Mouse (Mus musculus) liver, embryonic 14.5 days (tissue): ENCODE results near the gene Btn1a1. TPM values are rescaled to one million over a fixed set of nuclear protein-coding genes. Genes with fewer than 3 reads are reported as not detected.

Source experiments
- ATAC-seq: fragments of 200-750 bp; cut with Nextera tagmentation; 2 replicates; pipeline ENCODE4 v1.8.0; 2017; ENCODE audit warnings: moderate number of reproducible peaks, mild to moderate bottlenecking, moderate library complexity; ENCODE audit not compliant: insufficient read depth
- DNase-seq, 3 experiments: peaks; one replicate each; pipeline ENCODE4 v3.0.0-alpha.2; 2012 to 2013; ENCODE audit warnings: low read depth in 3 of 3, low spot score in 3 of 3
- H3K27ac ChIP-seq: fragments of 300-500 bp; sonication (generic); 2 replicates; pipeline ENCODE4 v1.5.1; 2014; ENCODE audit warnings: moderate library complexity, mild to moderate bottlenecking, control low read depth, inconsistent platforms
- H3K27me3 ChIP-seq: fragments of 300-500 bp; sonication (generic); 2 replicates; pipeline ENCODE4 v1.6.1; 2014; ENCODE audit warnings: mild to moderate bottlenecking, low read length, moderate library complexity; ENCODE audit not compliant: control insufficient read depth, insufficient read depth
- H3K36me3 ChIP-seq: fragments of 300-500 bp; sonication (generic); replicated peaks from 2 replicates; pipeline ENCODE4 v1.6.1; 2014; ENCODE audit warnings: low read depth; ENCODE audit not compliant: control insufficient read depth, insufficient read depth
- H3K4me1 ChIP-seq, 2 experiments: fragments of 200-500 bp in 1 of 2; fragments of 300-500 bp in 1 of 2; sonication (generic) in 1 of 2; replicated peaks; 2 replicates each; pipeline ENCODE4 v1.6.1; 2012 to 2014; ENCODE audit warnings: antibody characterized with exemption in 1 of 2, inconsistent platforms in 1 of 2, low read length in 1 of 2; ENCODE audit not compliant: control insufficient read depth in 2 of 2, insufficient read depth in 2 of 2
- H3K4me2 ChIP-seq: fragments of 300-500 bp; sonication (generic); 2 replicates; pipeline ENCODE4 v1.6.1; 2014; ENCODE audit warnings: low read depth, mild to moderate bottlenecking, control low read depth, moderate library complexity
- H3K4me3 ChIP-seq, 2 experiments: fragments of 200-500 bp in 1 of 2; fragments of 300-500 bp in 1 of 2; sonication (generic) in 1 of 2; 2 replicates each; pipeline ENCODE4 v1.5.1; 2012 to 2014; ENCODE audit warnings: low read depth in 2 of 2, low read length in 2 of 2, mild to moderate bottlenecking in 2 of 2, control low read depth in 1 of 2, inconsistent platforms in 1 of 2, moderate library complexity in 1 of 2; ENCODE audit not compliant: insufficient read depth in 1 of 2
- H3K9ac ChIP-seq: fragments of 300-500 bp; sonication (generic); replicated peaks from 2 replicates; pipeline ENCODE4 v1.6.1; 2014; ENCODE audit warnings: mild to moderate bottlenecking, control low read depth, moderate library complexity
- H3K9me3 ChIP-seq: fragments of 300-500 bp; sonication (generic); 2 replicates; pipeline ENCODE4 v1.6.1; 2016; ENCODE audit warnings: low read length, mixed read lengths; ENCODE audit not compliant: control insufficient read depth
- CTCF ChIP-seq: IDR thresholded peaks from 2 replicates; pipeline ENCODE4 v1.5.1; 2016; ENCODE audit warnings: antibody characterized with exemption, low read depth, control low read depth
- EP300 ChIP-seq: IDR thresholded peaks from 2 replicates; pipeline ENCODE4 v1.6.1; 2016; ENCODE audit warnings: antibody characterized with exemption, low read depth
- WGBS: fragments of 180-500 bp; shearing (Covaris S2); extraction: QIAGEN DNeasy Blood & Tissue Kit; methylation state at CpG from one replicate; pipeline ENCODE4 v1.1.7; 2014; ENCODE audit not compliant: insufficient replicate concordance; 5-methylcytosine and 5-hydroxymethylcytosine counted together
- polyA plus RNA-seq, 2 experiments: library from polyadenylated mRNA; depleted of rRNA in 1 of 2; stranded (reverse) in 1 of 2; unstranded in 1 of 2; fragments of >200 nt; fragmentation: Nextera tagmentation in 1 of 2; extraction: Ambion mirVana in 1 of 2; gene quantifications; 2 replicates each; pipeline versions ENCODE4 v1.2.1 to v1.2.3; 2012 to 2014

Btn1a1 gene
- polyA plus RNA-seq, 2 experiments, result 1.5 to 2.1 TPM

DNA sequence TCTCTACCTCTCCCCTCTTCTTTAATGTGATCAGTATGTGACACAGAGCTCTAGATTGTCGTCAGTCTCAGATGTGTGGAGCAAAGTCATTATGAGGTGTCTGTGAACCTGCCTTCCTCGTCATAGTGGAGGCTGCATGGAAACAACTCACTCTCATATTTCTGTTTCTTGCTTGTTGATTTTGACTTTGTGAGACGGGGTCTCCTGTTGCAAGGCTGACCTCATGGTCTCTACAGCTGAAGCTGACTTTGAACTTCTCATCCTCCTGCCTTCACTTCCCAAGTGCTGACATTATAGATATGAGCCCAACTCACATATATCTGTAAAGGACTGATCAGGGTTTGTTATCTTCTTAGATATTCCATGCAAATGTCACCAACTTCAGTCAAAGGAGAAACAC lies 16.9 kb downstream of the Btn1a1 start:
- ATAC-seq (no peak), DNase-seq (no peak)
- TF ChIP-seq CTCF (no peak), EP300 (no peak)
- no peaks in the 10 kb centered on the region for H3K9me3 ChIP-seq
- H3K4me2 ChIP-seq, result peak overlapping the region; percentile 72
- H3K27ac ChIP-seq, result peak overlapping the region; percentile 72
- peak overlapping the region; percentile 69 for H3K9ac ChIP-seq
- peaks cover 15 to 21% of the 10 kb centered on the region in 2 experiments for H3K4me1 ChIP-seq
- 24% methylated on average over 3 of the region's 3 CpGs for WGBS
- H3K36me3 ChIP-seq, result no peaks in the 10 kb centered on the region
- no peaks in the 10 kb centered on the region for H3K27me3 ChIP-seq
- H3K4me3 ChIP-seq, result peak overlapping the region; percentile 18 to 61; a peak in 2 of 4 replicates

DNA sequence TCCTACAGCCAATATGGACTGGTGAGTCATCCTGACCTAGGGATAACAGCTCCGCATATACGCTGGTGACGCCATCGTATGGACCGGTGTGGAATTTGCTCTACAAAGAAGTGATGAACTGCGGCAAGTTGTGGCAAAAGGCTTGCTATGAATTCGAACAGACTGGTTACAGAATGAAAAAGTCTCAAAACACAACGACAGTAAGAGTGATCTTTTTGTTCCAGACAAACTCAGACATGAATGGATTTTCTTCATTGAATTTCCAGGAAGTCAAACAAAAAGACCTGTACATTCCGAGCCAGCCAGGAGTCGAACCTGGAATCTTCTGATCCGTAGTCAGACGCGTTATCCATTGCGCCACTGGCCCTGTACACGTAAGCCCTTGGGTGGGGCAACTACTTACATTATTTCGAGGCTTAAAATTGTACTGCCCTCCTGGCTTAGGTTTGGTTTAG lies 19.2 kb downstream of the Btn1a1 start:
- H3K4me1 ChIP-seq, result peaks cover 15 to 19% of the 10 kb centered on the region in 2 experiments
- peak overlapping the region; percentile 41 for H3K9ac ChIP-seq
- H3K4me2 ChIP-seq, result peak overlapping the region; percentile 66
- TF ChIP-seq CTCF (peak; percentile 24; the same call in 1 of the 2 replicates), EP300 (0 out of 2 replicates have a peak, but pooled peaks have one; percentile 27)
- peak in 2 of 3 experiments; percentile 75 to 85 for DNase-seq
- H3K27ac ChIP-seq, result peak overlapping the region; percentile 20
- no peaks in the 10 kb centered on the region for H3K27me3 ChIP-seq
- no peaks in the 10 kb centered on the region for H3K36me3 ChIP-seq
- peak overlapping the region; percentile 79 to 88 for H3K4me3 ChIP-seq
- peak; percentile 55; the same call in 1 of the 2 replicates for ATAC-seq
- no peaks in the 10 kb centered on the region for H3K9me3 ChIP-seq
- under 1% methylated on average over 16 of the region's 16 CpGs for WGBS

DNA sequence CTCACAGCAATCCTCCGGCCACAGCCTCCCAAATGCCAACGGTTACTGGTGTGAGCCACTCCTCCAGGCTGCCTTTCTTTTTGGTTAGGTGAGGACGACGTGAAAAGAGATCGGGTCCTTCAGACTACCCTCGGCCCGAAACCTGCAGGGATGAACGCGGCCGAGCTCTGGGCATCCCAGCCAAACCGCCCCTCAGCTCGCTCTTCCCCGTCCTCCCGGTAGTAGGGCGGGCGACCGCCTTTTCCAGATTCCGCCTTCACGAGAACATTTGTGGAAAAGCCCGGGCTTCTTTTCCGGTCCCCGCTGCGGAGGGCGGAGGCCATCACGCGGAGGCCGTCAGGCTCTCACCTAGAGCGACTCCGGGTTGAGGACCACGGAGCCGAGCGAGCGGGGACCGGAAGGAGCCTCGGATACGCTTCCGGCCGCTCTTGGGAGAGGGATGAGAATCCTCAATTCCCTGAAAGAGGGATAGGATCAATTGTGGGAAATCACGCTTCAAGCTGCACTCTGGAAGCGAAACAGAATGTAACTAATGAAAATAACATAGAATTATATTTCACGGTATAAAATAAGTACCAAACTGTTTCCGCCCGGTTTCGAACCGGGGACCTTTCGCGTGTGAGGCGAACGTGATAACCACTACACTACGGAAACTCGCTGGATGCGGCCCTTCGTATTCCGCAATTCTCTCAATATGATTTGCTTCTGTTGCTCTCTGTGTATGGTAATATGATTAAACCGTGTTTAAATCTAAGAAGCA lies 20.0 kb downstream of the Btn1a1 start:
- Histone ChIP-seq H3K36me3 (no peaks in the 10 kb centered on the region), H3K27me3 (no peaks in the 10 kb centered on the region), H3K4me3 (peak overlapping the region; percentile 79 to 88), H3K4me1 (peaks cover 12 to 15% of the 10 kb centered on the region in 2 experiments), H3K27ac (peak overlapping the region; percentile 87), H3K4me2 (peak overlapping the region; percentile 66), H3K9me3 (no peaks in the 10 kb centered on the region), H3K9ac (peak overlapping the region; percentile 89)
- WGBS, result under 1% methylated on average over 55 of the region's 55 CpGs
- DNase-seq, result peak in 2 of 3 experiments; percentile 77 to 84
- peak; percentile 83 for ATAC-seq
- no peak for TF ChIP-seq EP300
- TF ChIP-seq CTCF, result no peak

DNA sequence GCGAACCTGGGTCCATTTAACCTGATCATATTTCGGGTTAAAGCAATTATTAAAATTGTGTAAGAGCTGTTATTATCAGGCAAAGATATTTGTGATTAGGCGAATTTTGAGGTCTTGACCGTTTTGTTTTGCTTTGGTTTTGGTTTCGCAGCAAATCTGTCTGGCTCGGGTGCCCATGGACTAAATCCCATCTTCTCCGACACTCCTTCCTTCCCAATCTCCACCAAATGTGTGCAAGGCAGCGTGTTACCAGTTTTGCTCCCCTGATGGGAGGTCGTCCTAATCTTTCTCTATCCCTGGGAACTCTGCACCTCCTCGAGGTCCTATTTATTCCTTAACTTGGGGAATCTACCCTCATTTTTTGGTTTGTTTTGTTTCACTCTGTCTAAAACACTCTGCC lies 20.5 kb downstream of the Btn1a1 start:
- H3K27ac ChIP-seq, result peak overlapping the region; percentile 87
- TF ChIP-seq EP300, result no peak
- TF ChIP-seq CTCF, result no peak
- peak overlapping the region; percentile 66 for H3K4me2 ChIP-seq
- no peak for DNase-seq
- ATAC-seq, result no peak
- 10% methylated on average over 10 of the region's 10 CpGs for WGBS
- H3K9ac ChIP-seq, result peak overlapping the region; percentile 89
- H3K4me3 ChIP-seq, result peak overlapping the region; percentile 77 to 88
- H3K4me1 ChIP-seq, result peaks cover 12 to 15% of the 10 kb centered on the region in 2 experiments
- H3K27me3 ChIP-seq, result no peaks in the 10 kb centered on the region
- no peaks in the 10 kb centered on the region for H3K9me3 ChIP-seq
- H3K36me3 ChIP-seq, result no peaks in the 10 kb centered on the region

DNA sequence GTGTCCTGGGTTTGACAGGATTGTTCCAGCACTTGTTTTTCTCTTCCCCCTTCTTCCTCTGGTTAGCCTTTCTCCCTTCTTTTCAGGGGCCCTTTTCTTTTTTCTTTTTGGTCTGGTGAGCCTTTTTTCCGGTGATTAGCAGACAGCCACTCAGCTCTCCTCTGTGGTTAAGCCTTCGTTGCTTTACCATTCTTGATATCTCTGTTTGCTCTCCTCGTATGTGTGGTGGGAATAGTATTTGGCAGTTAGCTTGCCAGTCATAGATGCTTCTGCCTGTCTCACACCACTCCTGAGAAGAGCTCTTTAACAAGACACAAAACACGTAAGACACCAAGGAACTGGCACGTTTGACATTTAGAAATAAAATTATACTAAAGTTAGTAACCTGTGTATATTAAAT lies 21.2 kb downstream of the Btn1a1 start:
- no peaks in the 10 kb centered on the region for H3K36me3 ChIP-seq
- H3K27ac ChIP-seq, result peak overlapping the region; percentile 48
- H3K9me3 ChIP-seq, result no peaks in the 10 kb centered on the region
- peak overlapping the region; percentile 66 for H3K4me2 ChIP-seq
- no peak for TF ChIP-seq EP300
- TF ChIP-seq CTCF, result no peak
- no peak for ATAC-seq
- peak overlapping the region; percentile 57 for H3K9ac ChIP-seq
- peaks cover 12 to 15% of the 10 kb centered on the region in 2 experiments for H3K4me1 ChIP-seq
- peak overlapping the region in 1 of 2 experiments; percentile 88; a peak in 2 of 4 replicates for H3K4me3 ChIP-seq
- no peak for DNase-seq
- WGBS, result 22% methylated on average over 5 of the region's 5 CpGs
- H3K27me3 ChIP-seq, result no peaks in the 10 kb centered on the region
